Mouse (Mus musculus) hindbrain, embryonic 11.5 days (tissue): ENCODE measurements around the gene Lrp5. TPM values are rescaled to one million over a fixed set of nuclear protein-coding genes. Genes with fewer than 3 reads are reported as not detected.

ENCODE experiments used
- ATAC-seq: fragments of 200-750 bp; cut with Nextera tagmentation; 2 replicates; pipeline ENCODE4 v1.8.0; 2017; ENCODE audit warnings: mild to moderate bottlenecking, moderate TSS enrichment, moderate library complexity; ENCODE audit not compliant: low FRiP score
- DNase-seq: peaks from one replicate; pipeline ENCODE4 v3.0.0-alpha.2; 2015; ENCODE audit warnings: low spot score
- H3K27ac ChIP-seq: fragments of 300-500 bp; sonication (generic); 2 replicates; pipeline ENCODE4 v1.5.1; 2014; ENCODE audit warnings: mild to moderate bottlenecking, low read depth, low read length
- H3K27me3 ChIP-seq: fragments of 300-500 bp; sonication (generic); 2 replicates; pipeline ENCODE4 v1.6.1; 2014; ENCODE audit warnings: mild to moderate bottlenecking, low read length, moderate library complexity, mixed read lengths; ENCODE audit not compliant: control insufficient read depth, insufficient read depth
- H3K36me3 ChIP-seq: fragments of 300-500 bp; sonication (generic); 2 replicates; pipeline ENCODE4 v1.6.1; 2014; ENCODE audit warnings: mild to moderate bottlenecking, low read length, moderate library complexity, mixed read lengths; ENCODE audit not compliant: control insufficient read depth, insufficient read depth
- H3K4me1 ChIP-seq: fragments of 300-500 bp; sonication (generic); replicated peaks from 2 replicates; pipeline ENCODE4 v1.6.1; 2014; ENCODE audit warnings: low read length, mixed read lengths; ENCODE audit not compliant: control insufficient read depth, insufficient read depth
- H3K4me2 ChIP-seq: fragments of 300-500 bp; sonication (generic); replicated peaks from 2 replicates; pipeline ENCODE4 v1.6.1; 2014; ENCODE audit warnings: mild to moderate bottlenecking, low read depth, low read length
- H3K4me3 ChIP-seq: fragments of 300-500 bp; sonication (generic); 2 replicates; pipeline ENCODE4 v1.5.1; 2014; ENCODE audit warnings: low read depth, low read length
- H3K9ac ChIP-seq: fragments of 300-500 bp; sonication (generic); 2 replicates; pipeline ENCODE4 v1.6.1; 2014; ENCODE audit warnings: low read depth, low read length
- H3K9me3 ChIP-seq: fragments of 300-500 bp; sonication (generic); 2 replicates; pipeline ENCODE4 v1.6.1; 2016; ENCODE audit warnings: low read length; ENCODE audit not compliant: control insufficient read depth
- WGBS: fragments of 180-500 bp; shearing (Covaris S2); extraction: QIAGEN DNeasy Blood & Tissue Kit; methylation state at CpG from one replicate; pipeline ENCODE4 v1.1.7; 2014; 5-methylcytosine and 5-hydroxymethylcytosine counted together
- polyA plus RNA-seq: library from polyadenylated mRNA; unstranded; fragments of >200 nt; fragmentation: Nextera tagmentation; extraction: Ambion mirVana; gene quantifications from 2 replicates; pipeline ENCODE4 v1.2.1, GENCODE M21; 2014

Gene Lrp5
- polyA plus RNA-seq, 1 experiment from 2014 or later: 5.1 TPM

- Histone ChIP-seq H3K9me3 (no peaks in the 10 kb centered on the region), H3K4me1 (no peaks in the 10 kb centered on the region), H3K4me2 (no peak overlapping the region), H3K36me3 (no peaks in the 10 kb centered on the region), H3K9ac (no peak overlapping the region), H3K27ac (no peak overlapping the region), H3K27me3 (no peaks in the 10 kb centered on the region), H3K4me3 (no peak overlapping the region)
- no peak for DNase-seq
- 90% methylated on average over 2 of the region's 2 CpGs for WGBS
- no peak for ATAC-seq
These were observed 130.1 kb downstream of the Lrp5 start for GRCm38 (mm10) chr19:3556169-3556827.

- ATAC-seq (no peak), DNase-seq (no peak)
- H3K27me3 ChIP-seq: no peaks in the 10 kb centered on the region
- H3K4me2 ChIP-seq: no peak overlapping the region
- H3K9ac ChIP-seq: no peak overlapping the region
- no peak overlapping the region for H3K27ac ChIP-seq
- WGBS: 93% methylated on average over 8 of the region's 8 CpGs
- H3K36me3 ChIP-seq: no peaks in the 10 kb centered on the region
- no peaks in the 10 kb centered on the region for H3K9me3 ChIP-seq
- H3K4me1 ChIP-seq: no peaks in the 10 kb centered on the region
- H3K4me3 ChIP-seq: no peak overlapping the region
These were observed 131.6 kb downstream of the Lrp5 start for GRCm38 (mm10) chr19:3554785-3555184.

DNA sequence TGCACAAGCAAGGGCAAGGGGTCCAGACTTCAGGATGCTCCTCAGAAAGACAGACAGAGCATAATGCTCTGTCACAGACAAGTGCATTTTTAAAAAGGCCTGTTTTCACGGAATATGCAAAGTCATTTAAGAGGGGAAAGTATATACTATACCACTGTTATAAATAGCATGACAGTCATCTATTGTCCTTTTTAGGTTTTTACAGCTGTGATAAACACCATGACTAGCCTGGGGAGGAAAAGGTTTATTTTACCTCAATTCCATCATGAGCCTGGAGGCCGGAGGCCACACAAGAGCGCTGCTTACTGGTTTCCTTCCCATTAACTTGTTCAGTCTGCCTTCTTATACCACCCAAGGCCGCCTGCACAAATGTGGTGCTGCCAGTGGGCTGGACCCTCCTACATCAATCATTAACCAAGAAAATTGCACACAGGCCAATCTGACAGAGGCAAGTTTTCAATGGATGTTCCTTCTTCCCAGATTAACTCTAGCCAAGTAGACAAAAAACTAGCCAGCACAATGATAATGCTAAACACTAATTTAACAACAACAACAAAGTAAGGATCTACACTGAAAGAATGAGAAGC is 134.7 kb downstream of the Lrp5 start:
- ATAC-seq: no peak
- Histone ChIP-seq H3K27me3 (no peaks in the 10 kb centered on the region), H3K4me2 (no peak overlapping the region), H3K9ac (no peak overlapping the region), H3K27ac (no peak overlapping the region), H3K4me3 (no peak overlapping the region), H3K9me3 (no peaks in the 10 kb centered on the region), H3K36me3 (no peaks in the 10 kb centered on the region), H3K4me1 (no peaks in the 10 kb centered on the region)
- WGBS: 73% methylated on average over 4 of the region's 4 CpGs
- DNase-seq: no peak

GRCm38 (mm10) chr19:3550101-3550500 is 136.3 kb downstream of the Lrp5 start:
- Histone ChIP-seq H3K36me3 (no peaks in the 10 kb centered on the region), H3K27me3 (no peaks in the 10 kb centered on the region), H3K4me1 (no peaks in the 10 kb centered on the region), H3K4me2 (no peak overlapping the region), H3K27ac (no peak overlapping the region), H3K4me3 (no peak overlapping the region), H3K9ac (no peak overlapping the region), H3K9me3 (no peaks in the 10 kb centered on the region)
- DNase-seq (no peak), ATAC-seq (no peak)
- WGBS: 93% methylated on average over 1 of the region's 1 CpGs

DNA sequence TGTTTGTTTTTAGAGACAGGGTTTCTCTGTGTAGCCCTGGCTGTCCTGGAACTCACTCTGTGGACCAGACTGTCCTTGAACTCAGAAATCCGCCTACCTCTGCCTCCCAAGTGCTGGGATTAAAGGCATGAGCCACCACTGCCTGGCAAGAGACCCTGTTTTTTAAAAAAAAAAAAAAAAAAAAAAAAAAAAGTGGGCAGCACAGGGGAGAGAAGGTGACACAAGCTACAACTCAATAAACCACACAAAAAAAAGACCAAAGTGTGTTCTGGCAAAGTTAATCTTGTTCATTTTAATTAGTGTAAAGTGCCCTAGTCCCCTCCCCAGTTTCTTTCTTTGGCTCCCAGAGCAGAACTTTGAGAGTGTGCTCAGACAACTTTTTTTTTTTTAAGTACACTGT is 137.1 kb downstream of the Lrp5 start:
- Histone ChIP-seq H3K4me3 (no peak overlapping the region), H3K27ac (no peak overlapping the region), H3K4me1 (no peaks in the 10 kb centered on the region), H3K9me3 (no peaks in the 10 kb centered on the region), H3K36me3 (no peaks in the 10 kb centered on the region), H3K9ac (no peak overlapping the region), H3K27me3 (no peaks in the 10 kb centered on the region), H3K4me2 (no peak overlapping the region)
- DNase-seq (no peak), ATAC-seq (no peak)
- WGBS: 79% methylated on average over 1 of the region's 1 CpGs

DNA sequence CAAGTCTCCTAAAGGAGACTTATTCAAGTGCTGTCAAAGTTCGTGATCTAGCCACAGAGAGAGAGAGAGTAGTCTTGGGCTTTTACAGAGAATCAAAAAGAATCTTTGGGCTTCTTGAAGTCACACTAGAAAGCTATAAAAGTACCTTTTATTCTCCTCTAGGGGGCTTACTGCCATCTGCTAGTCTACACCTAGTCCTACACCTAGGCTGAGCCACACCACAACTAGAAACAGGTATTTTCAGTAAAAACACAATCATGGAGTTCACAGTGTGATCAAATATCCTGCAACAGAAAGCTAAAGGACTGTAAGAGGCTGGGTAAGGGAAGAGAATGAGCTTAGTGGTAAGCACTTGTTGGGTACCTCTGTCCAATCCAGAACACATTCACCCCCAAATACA is 138.1 kb downstream of the Lrp5 start:
- Histone ChIP-seq H3K27ac (no peak overlapping the region), H3K9me3 (no peaks in the 10 kb centered on the region), H3K27me3 (no peaks in the 10 kb centered on the region), H3K4me2 (no peak overlapping the region), H3K4me1 (no peaks in the 10 kb centered on the region), H3K36me3 (no peaks in the 10 kb centered on the region), H3K9ac (no peak overlapping the region), H3K4me3 (no peak overlapping the region)
- no peak for ATAC-seq
- DNase-seq: no peak
- WGBS: 90% methylated on average over 1 of the region's 1 CpGs

- Histone ChIP-seq H3K4me3 (no peak overlapping the region), H3K4me1 (no peaks in the 10 kb centered on the region), H3K4me2 (no peak overlapping the region), H3K27me3 (no peaks in the 10 kb centered on the region), H3K36me3 (no peaks in the 10 kb centered on the region), H3K9me3 (no peaks in the 10 kb centered on the region), H3K27ac (no peak overlapping the region), H3K9ac (no peak overlapping the region)
- DNase-seq (no peak), ATAC-seq (no peak)
- 97% methylated on average over 2 of the region's 2 CpGs for WGBS
These were observed 141.4 kb downstream of the Lrp5 start for GRCm38 (mm10) chr19:3544995-3545394.

DNA sequence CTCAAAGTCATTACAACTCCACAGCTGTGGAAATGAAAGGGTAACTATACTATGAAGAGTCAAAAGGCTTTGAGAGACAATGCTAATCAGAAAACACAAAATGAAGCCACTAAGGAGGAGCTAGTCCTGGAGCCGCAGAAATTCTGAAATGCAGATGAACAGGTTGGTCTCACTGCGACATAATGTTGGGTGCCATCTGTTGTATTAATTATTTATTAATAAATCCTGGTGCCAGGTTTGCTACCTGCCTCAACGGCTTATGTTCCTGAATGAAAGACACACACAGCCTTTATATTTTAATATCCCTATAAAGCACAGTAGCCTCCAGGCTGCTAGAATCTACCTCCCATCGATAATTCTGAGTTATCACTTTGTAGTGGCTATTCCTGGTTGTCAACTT is 143.8 kb downstream of the Lrp5 start:
- H3K4me2 ChIP-seq: no peak overlapping the region
- H3K27ac ChIP-seq: no peak overlapping the region
- DNase-seq (no peak), ATAC-seq (no peak)
- no peak overlapping the region for H3K4me3 ChIP-seq
- H3K36me3 ChIP-seq: no peaks in the 10 kb centered on the region
- 94% methylated on average over 4 of the region's 4 CpGs for WGBS
- no peaks in the 10 kb centered on the region for H3K9me3 ChIP-seq
- no peak overlapping the region for H3K9ac ChIP-seq
- no peaks in the 10 kb centered on the region for H3K27me3 ChIP-seq
- no peaks in the 10 kb centered on the region for H3K4me1 ChIP-seq

GRCm38 (mm10) chr19:3540997-3541396 is 145.4 kb downstream of the Lrp5 start:
- WGBS: 94% methylated on average over 5 of the region's 5 CpGs
- ATAC-seq: no peak
- no peaks in the 10 kb centered on the region for H3K27me3 ChIP-seq

More at GRCm38 (mm10) chr19:3540997-3541396, 145.4 kb downstream of the Lrp5 start:
- no peak for DNase-seq
- no peaks in the 10 kb centered on the region for H3K4me1 ChIP-seq
- H3K36me3 ChIP-seq: no peaks in the 10 kb centered on the region
- H3K9ac ChIP-seq: no peak overlapping the region
- no peaks in the 10 kb centered on the region for H3K9me3 ChIP-seq
- no peak overlapping the region for H3K27ac ChIP-seq
- no peak overlapping the region for H3K4me2 ChIP-seq
- no peak overlapping the region for H3K4me3 ChIP-seq
